Mouse (Mus musculus): ENCODE results near the gene Hcrt.

GRCm38 (mm10) chr11:100778069-100778468 lies 15.3 kb upstream of the Hcrt start:
- no peak for TF ChIP-seq POLR2A (IDR thresholded peaks at IDR 0.05; ENCODE audit: borderline replicate concordance, control insufficient read depth, low read depth, low read length)
- TF ChIP-seq CTCF (IDR thresholded peaks at IDR 0.05; ENCODE audit: control insufficient read depth, insufficient read depth, low read length), result no peak

Measured in bone marrow, adult 2 months (tissue).